Mouse (Mus musculus): ENCODE measurements around the gene Zfp281. TPM values are rescaled to one million over a fixed set of nuclear protein-coding genes. Genes with fewer than 3 reads are reported as not detected.

The Zfp281 gene
- total RNA-seq, 2 experiments from 2014 or later: 8.5 to 10.1 TPM

GRCm38 (mm10) chr1:136656619-136657018 is 31.9 kb downstream of the Zfp281 start:
- no peak for DNase-seq (ENCODE audit: low spot score)

- DNase-seq (ENCODE audit: low spot score): no peak
These were observed 33.9 kb downstream of the Zfp281 start for GRCm38 (mm10) chr1:136658456-136659227.

- no peak for DNase-seq (ENCODE audit: low spot score)
These were observed 34.6 kb downstream of the Zfp281 start for GRCm38 (mm10) chr1:136659337-136659736.

- DNase-seq (ENCODE audit: low spot score): no peak
These were observed 35.2 kb downstream of the Zfp281 start for GRCm38 (mm10) chr1:136659917-136660316.

- DNase-seq (ENCODE audit: low spot score): no peak
These were observed 36.8 kb downstream of the Zfp281 start for GRCm38 (mm10) chr1:136661511-136661910.

- DNase-seq (ENCODE audit: low spot score): no peak
These were observed 37.4 kb downstream of the Zfp281 start for GRCm38 (mm10) chr1:136661939-136662563.

GRCm38 (mm10) chr1:136664921-136665582 is 40.4 kb downstream of the Zfp281 start:
- DNase-seq (ENCODE audit: low spot score): no peak

- no peak for DNase-seq (ENCODE audit: low spot score)
These were observed 41.8 kb downstream of the Zfp281 start for GRCm38 (mm10) chr1:136666513-136666912.

- DNase-seq (ENCODE audit: low spot score): no peak
These were observed 45.2 kb downstream of the Zfp281 start for GRCm38 (mm10) chr1:136669926-136670325.

GRCm38 (mm10) chr1:136670421-136670820 is 45.7 kb downstream of the Zfp281 start:
- DNase-seq (ENCODE audit: low spot score): no peak

GRCm38 (mm10) chr1:136671767-136672434 is 47.2 kb downstream of the Zfp281 start:
- no peak for DNase-seq (ENCODE audit: low spot score)

- no peak for DNase-seq (ENCODE audit: low spot score)
These were observed 47.9 kb downstream of the Zfp281 start for GRCm38 (mm10) chr1:136672564-136672963.

GRCm38 (mm10) chr1:136673293-136673692 is 48.6 kb downstream of the Zfp281 start:
- no peak for DNase-seq (ENCODE audit: low spot score)

GRCm38 (mm10) chr1:136674548-136675455 is 50.1 kb downstream of the Zfp281 start:
- no peak for DNase-seq (ENCODE audit: low spot score)

GRCm38 (mm10) chr1:136675736-136676444 is 51.2 kb downstream of the Zfp281 start:
- no peak for DNase-seq (ENCODE audit: low spot score)

GRCm38 (mm10) chr1:136676445-136676755 is 51.7 kb downstream of the Zfp281 start:
- no peak for DNase-seq (ENCODE audit: low spot score)

GRCm38 (mm10) chr1:136677847-136678325 is 53.2 kb downstream of the Zfp281 start:
- no peak for DNase-seq (ENCODE audit: low spot score)

- DNase-seq (ENCODE audit: low spot score): no peak
These were observed 54.1 kb downstream of the Zfp281 start for GRCm38 (mm10) chr1:136678836-136679235.

Measured in gastrocnemius, adult 18-20 months (tissue).